Mouse (Mus musculus) ES-E14 (cell line): ENCODE data around the gene Eif3g.

Source experiments
- CHD2 ChIP-seq: IDR thresholded peaks from 2 replicates; pipeline ENCODE4 v1.6.1; 2014; ENCODE audit warnings: mild to moderate bottlenecking, low read depth, low read length, inconsistent platforms
- HCFC1 ChIP-seq: IDR thresholded peaks from 2 replicates; pipeline ENCODE4 v1.6.1; 2012; ENCODE audit warnings: low read length, inconsistent platforms, borderline replicate concordance; ENCODE audit not compliant: insufficient read depth
- MAFK ChIP-seq: IDR thresholded peaks from 2 replicates; pipeline ENCODE4 v1.6.1; 2014; ENCODE audit warnings: mild to moderate bottlenecking, low read depth, low read length, inconsistent platforms; ENCODE audit not compliant: insufficient read depth
- ZC3H11A ChIP-seq: IDR thresholded peaks from 2 replicates; pipeline ENCODE4 v1.6.1; 2012; ENCODE audit warnings: low read depth, mild to moderate bottlenecking, inconsistent platforms, low read length, borderline replicate concordance
- ZNF384 ChIP-seq: IDR thresholded peaks from 2 replicates; pipeline ENCODE4 v1.6.1; 2012; ENCODE audit warnings: low read depth, low read length, inconsistent platforms

DNA sequence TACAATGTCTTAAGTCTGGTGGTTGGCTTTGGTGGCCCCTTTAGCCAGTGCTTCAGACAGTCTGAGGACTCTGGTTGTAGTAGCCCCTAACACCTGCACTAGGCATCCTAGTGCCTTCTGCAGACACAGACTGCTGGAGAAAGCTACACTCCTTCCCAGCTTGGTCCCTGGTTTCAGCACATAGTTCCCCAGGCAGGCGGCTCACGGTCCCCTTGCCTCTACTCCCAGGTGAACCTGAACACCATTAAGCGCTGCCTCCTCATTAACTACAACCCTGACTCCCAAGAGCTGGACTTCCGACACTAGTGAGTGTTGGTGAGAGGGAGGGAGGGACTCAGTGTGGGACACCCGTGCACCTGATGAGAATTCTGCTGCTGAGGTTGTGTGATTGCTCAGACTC is 8.0 kb downstream of the Eif3g start:
- TF ChIP-seq ZNF384 (no peak), ZC3H11A (no peak), MAFK (no peak), CHD2 (no peak), HCFC1 (no peak)
